Mouse (Mus musculus) brown adipose tissue, adult 24 weeks (tissue): ENCODE measurements around the gene Abcf2. TPM values are rescaled to one million over a fixed set of nuclear protein-coding genes. Genes with fewer than 3 reads are reported as not detected.
"Not testable (repeated sequence)": the region's sequence is repeated elsewhere in the genome, so short reads cannot be mapped to it uniquely, and the experiment has no call there.

Experiments used
- H3K27ac ChIP-seq: fragments of 200-500 bp; replicated peaks from 2 replicates; pipeline ENCODE4 v1.5.1; 2012; ENCODE audit warnings: low read depth, mild to moderate bottlenecking, low read length
- H3K4me1 ChIP-seq: fragments of 200-500 bp; 2 replicates; pipeline ENCODE4 v1.6.1; 2012; ENCODE audit warnings: low read length, mixed read lengths; ENCODE audit not compliant: control insufficient read depth, insufficient read depth, insufficient read length
- H3K4me3 ChIP-seq: fragments of 200-500 bp; 2 replicates; pipeline ENCODE4 v1.5.1; 2012; ENCODE audit warnings: low read depth, mild to moderate bottlenecking, low read length, moderate library complexity; ENCODE audit not compliant: insufficient read depth
- polyA plus RNA-seq: library from polyadenylated mRNA; stranded (reverse); fragments of >200 nt; gene quantifications from 2 replicates; pipeline ENCODE4 v1.2.4, GENCODE M21; 2012; ENCODE audit not compliant: missing spikeins, insufficient read depth, insufficient read length

Gene Abcf2
- polyA plus RNA-seq, 1 experiment = 32.1 TPM

GRCm38 (mm10) chr5:24576801-24577182 lies 475 bp downstream of the Abcf2 start:
- H3K4me3 ChIP-seq = peak overlapping the region; percentile 78
- peak overlapping the region; percentile 56 for H3K27ac ChIP-seq
- peaks cover 5% of the 10 kb centered on the region; the same call in 1 of the 2 replicates for H3K4me1 ChIP-seq

DNA sequence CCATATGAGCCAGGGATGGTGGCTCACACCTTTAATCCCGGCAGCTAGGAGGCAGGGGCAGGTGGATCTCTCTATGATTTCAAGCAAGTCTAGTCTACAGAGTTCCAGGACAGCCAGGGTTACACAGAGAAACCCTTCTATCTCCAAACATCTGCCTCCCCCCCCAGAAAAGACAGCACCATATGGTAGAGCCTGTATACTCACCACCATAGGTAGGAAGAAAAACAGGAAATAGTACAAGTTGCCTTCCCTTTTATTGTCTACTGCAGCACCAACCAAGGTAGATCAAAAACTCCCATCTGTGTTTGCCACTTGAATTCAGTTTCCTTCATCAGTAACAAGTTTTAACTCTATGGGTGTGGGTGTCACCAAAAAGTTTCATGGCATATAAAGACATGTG lies 1.3 kb downstream of the Abcf2 start:
- Histone ChIP-seq H3K4me3 (peak overlapping the region; percentile 78), H3K4me1 (peaks cover 5% of the 10 kb centered on the region; the same call in 1 of the 2 replicates), H3K27ac (no peak overlapping the region)

DNA sequence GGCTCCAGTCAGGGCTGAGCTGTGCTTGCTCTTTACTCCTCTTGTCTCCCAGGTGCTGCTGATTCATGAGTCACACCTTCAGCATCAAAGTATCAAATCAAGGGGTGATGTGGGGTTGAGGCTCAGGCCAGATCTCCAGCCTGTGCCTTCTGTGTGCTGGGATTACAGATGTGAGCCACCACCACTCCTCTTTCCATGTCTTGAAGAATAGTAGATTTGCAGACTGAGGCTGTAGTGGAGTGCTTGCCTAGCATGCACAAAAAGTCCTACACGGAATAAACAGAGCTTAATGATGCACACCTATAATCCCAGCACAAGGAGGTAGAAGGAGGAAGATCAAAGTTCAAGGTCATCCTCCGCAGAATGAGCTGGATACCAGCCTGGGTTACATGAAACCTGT lies 20.6 kb downstream of the Abcf2 start, which contains the start of gene 4931409K22Rik:
4931409K22Rik (minus strand) TSS at position 101 of the 400 bp plus-strand sequence.
- Histone ChIP-seq H3K27ac (no peak within 1 kb of the TSS), H3K4me3 (no peak within 1 kb of the TSS), H3K4me1 (no peaks in the 10 kb centered on the region)

GRCm38 (mm10) chr5:24555335-24555734 lies 21.9 kb downstream of the Abcf2 start:
- not testable (repeated sequence) for H3K27ac ChIP-seq, H3K4me1 ChIP-seq, H3K4me3 ChIP-seq

DNA sequence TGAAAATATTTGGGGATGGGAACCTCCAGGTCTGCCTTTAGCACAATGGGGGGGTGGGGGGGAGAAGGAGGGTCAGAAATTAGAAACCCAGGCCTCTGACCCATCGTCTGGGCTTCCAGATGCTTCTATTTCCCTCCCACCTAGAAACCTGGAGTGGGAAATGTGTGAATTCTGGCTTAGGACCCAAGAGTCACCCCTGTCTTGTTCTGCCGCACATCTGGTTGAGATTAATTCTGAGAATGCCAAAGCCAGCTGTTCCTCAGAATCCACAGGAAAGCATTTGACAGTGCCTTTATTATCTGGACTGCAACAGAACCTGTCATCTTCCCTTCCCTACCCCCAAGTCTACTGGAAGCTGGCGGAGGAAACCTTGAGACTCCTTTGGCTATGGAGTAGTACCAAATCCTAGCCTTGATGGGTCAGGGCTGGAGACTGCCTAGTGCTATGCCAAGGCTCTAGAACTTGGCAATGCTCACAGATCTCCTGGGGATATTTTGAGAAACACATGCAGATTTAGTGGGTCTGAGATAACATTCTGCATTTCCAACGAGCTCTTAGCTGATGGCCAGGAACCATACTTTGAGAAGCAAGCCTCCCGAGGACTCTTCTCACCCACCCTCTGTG lies 23.5 kb downstream of the Abcf2 start:
- Histone ChIP-seq H3K4me1 (no peaks in the 10 kb centered on the region), H3K27ac (no peak overlapping the region), H3K4me3 (no peak overlapping the region)

GRCm38 (mm10) chr5:24551317-24551688 lies 26.0 kb downstream of the Abcf2 start:
- Histone ChIP-seq H3K4me1 (no peaks in the 10 kb centered on the region), H3K4me3 (no peak overlapping the region), H3K27ac (no peak overlapping the region)

DNA sequence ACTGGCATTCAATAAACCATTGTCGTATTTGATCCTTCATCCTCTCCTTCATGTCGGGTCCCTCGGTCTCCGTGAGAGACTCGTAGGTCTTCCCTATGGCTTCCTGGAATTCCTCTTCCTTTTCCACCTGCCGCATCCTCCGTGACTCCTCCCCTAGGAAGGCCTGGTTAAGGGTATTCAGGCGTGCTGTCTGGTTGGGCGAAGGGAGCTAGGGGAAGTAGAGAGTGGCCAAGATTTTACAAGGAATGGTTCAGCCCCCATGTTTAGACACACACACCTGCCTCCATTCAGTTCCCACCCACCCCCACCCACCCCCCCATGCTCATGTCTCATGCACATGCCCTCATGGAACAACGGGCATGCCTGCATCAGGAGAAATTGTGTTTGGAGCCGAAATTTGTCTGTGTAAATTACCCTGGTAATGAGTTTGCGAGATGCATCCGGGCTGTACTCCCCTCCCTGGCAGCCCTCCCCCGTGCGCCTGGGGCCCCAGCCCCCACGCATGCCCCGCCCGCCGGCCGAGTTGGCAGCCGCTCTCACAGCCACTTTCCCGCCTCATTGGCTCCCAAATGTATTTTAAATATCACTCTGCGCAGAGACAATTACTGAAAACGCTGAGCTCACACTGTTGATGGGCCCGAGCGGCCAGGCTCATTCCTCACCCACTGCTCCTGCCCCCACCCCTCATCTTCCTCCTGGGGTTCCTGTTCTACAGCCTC lies 26.5 kb downstream of the Abcf2 start:
- no peak overlapping the region for H3K27ac ChIP-seq
- H3K4me3 ChIP-seq = no peak overlapping the region
- H3K4me1 ChIP-seq = no peaks in the 10 kb centered on the region

DNA sequence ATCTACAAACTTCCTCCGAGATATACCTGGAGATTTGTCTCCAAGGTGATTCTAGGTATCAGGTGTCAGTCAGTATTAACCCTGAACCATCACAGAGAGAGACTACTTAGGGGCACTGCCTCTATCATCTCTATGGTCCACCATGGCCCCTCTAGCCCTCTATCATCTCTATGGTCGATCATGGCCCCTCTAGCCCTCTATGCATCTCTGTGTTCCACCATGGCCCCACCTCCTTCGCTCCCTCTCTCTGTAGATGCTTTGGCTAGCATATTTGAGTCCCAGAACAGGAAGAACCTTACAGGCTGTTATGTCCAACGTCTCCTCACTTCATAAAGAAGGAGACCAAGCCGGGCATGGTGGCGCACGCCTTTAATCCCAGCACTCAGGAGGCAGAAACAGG lies 34.6 kb downstream of the Abcf2 start:
- H3K4me1 ChIP-seq = no peaks in the 10 kb centered on the region

DNA sequence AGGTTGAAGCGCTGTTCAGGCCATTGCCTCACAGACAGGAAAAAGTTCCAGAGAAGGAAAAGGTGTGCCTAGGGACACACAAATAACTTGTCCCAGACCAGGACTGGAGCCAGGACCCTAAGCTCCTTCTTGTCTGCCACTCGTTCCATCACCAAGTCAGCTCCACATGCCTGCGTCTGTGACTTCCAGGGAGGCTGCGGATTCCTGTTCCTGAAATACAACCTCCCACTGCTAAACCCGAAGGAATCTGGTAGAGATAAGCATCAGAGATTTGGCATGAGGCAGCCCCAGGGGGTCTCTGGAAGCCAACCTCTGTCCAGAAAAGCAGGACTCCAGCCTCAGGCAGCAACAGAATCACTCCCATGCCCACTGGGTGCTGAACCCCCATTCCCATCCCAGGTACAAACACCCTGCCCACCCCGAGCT lies 36.1 kb downstream of the Abcf2 start:
- no peak overlapping the region for H3K4me3 ChIP-seq
- H3K27ac ChIP-seq = no peak overlapping the region

More for the DNA sequence above, 34.6 kb downstream of the Abcf2 start:
- Histone ChIP-seq H3K27ac (no peak overlapping the region), H3K4me3 (no peak overlapping the region)

DNA sequence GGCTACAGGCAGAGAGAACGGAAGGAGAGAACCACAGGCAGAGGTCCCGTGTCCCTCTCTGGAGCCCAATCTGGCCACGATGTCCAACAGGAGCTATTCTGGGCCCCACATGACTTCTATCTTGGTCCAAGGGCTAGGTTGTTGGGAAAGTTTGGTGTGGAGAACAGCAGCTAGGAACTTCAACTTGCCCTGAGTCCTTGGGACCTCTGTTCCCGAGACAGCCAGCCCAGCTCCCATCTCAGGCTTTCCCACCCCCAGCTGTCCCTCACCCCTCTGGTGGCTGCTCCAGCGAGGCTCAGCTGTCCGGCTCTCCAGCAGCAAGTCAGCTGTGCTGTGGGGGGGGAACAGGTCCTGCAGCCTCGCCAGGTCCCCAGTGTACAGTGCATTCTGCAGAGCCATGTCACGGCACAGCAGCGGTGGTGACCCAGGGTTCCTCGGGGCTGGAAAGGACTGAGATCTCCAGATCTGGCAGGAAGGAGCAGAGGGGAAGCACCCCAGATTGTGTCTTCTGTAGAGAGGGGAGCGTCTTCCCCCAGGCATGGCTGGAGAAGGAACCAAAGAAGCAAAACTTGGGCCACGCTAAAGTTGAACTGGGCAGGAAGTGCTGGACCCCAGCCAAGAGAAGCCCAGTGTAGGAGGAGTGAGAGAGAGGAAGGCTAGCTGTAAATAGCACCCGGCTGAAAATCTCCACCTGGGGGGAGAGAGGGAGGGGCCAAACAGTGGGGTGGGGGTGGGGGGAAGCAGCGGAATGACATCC lies 36.7 kb downstream of the Abcf2 start, which contains the start of gene Asb10:
Asb10 (minus strand) TSS at position 592 of the 757 bp plus-strand sequence.
- no peak within 1 kb of the TSS; the same call in 1 of the 2 replicates for H3K27ac ChIP-seq
- H3K4me3 ChIP-seq = peak within 1 kb of the TSS; percentile 26; the same call in 1 of the 2 replicates
- H3K4me1 ChIP-seq = no peaks in the 10 kb centered on the region

More for the DNA sequence above, 36.1 kb downstream of the Abcf2 start:
- H3K4me1 ChIP-seq = no peaks in the 10 kb centered on the region

GRCm38 (mm10) chr5:24539571-24540296 lies 37.5 kb downstream of the Abcf2 start:
- peak overlapping the region; percentile 26; the same call in 1 of the 2 replicates for H3K4me3 ChIP-seq
- no peaks in the 10 kb centered on the region for H3K4me1 ChIP-seq
- no peak overlapping the region; the same call in 1 of the 2 replicates for H3K27ac ChIP-seq

DNA sequence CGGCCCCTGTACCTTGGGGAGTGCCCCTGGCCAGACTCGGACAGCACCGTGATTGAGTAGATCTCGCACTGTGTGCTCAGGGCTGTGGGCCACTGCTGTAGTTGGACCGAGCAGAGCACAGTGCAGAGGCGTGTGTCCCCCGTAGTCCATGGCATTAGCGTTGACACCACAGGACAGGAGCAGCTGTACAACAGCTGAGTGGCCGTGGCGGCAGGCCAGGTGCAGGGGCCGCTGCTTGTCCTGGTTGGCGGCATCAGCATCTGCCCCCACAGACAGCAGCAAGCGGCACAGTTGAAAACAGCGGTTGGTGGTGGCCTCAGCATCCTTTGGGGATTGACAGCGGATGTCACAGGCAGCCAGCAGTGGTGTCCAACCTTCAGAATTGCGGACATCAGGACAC lies 39.6 kb downstream of the Abcf2 start:
- Histone ChIP-seq H3K27ac (no peak overlapping the region), H3K4me1 (no peaks in the 10 kb centered on the region), H3K4me3 (no peak overlapping the region)

- Histone ChIP-seq H3K4me3 (no peak overlapping the region), H3K27ac (no peak overlapping the region), H3K4me1 (no peaks in the 10 kb centered on the region)
Observed at GRCm38 (mm10) chr5:24536511-24536910, 40.8 kb downstream of the Abcf2 start.

DNA sequence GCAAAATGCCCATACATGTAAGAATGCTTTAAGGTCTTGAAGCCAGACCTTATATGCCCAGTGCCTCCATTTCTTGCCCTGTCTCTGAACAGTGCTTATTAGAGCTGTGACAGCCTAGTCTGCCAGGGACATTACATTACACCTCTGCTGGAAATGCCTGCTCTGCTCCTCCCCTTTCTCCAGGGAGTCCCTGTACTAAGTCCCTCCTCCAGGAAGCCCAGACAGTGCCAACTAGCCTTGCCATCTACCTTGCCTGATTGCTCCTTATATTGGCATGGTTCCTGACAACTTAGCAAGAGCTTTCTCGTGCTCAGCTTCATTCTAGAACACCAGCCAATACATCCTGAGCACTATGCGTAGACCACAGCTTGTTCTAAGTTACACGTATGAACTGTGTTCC lies 41.5 kb downstream of the Abcf2 start:
- Histone ChIP-seq H3K4me3 (no peak overlapping the region), H3K4me1 (no peaks in the 10 kb centered on the region), H3K27ac (no peak overlapping the region)

DNA sequence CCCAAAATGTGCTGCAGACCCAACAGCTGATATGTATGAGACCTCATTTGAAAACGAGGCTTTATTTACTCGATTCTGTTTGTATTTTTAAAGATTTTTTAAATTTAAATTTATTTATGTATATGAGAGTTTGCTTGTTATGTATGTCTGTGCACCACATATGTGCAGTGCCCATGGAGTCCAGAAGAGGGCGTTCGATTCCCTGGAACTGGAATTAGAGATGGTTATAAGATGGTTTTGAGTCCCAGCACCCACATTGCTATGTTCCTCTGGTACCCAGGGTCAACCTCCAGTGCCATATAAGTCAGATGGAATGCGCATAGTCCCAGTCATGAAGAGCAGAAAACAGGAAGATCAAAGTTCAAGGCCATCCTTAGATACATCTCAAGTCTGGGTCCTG lies 43.0 kb downstream of the Abcf2 start:
- Histone ChIP-seq H3K4me1 (no peaks in the 10 kb centered on the region), H3K4me3 (no peak overlapping the region), H3K27ac (no peak overlapping the region)
